Mouse (Mus musculus) cerebellum, adult (tissue): ENCODE data around the gene Smarce1.

Experiments
- ATAC-seq: cut with Nextera tagmentation; 2 replicates; pipeline ENCODE4 v1.9.2; 2017; ENCODE audit warnings: mild to moderate bottlenecking, moderate library complexity, mixed read lengths; ENCODE audit not compliant: insufficient number of reproducible peaks, low FRiP score, low TSS enrichment

The Smarce1 gene

DNA sequence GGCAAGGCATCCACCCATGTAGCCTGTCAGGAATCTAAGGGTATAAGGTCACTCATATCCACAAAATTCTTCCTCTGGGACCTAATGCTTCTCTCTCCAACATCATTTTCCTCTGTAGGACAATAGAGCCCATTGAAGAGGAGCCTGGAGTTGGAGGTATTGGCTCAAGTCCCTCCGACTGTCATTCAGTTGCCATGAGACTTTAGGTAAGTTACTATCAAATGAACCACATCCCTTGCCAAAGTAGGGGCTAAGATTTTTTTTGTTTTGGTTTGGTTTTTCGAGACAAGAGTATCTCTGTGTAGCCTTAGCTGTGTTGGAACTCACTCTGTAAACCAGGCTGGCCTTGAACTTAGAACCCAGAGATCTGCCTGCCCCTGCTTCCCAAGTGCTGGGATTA, 59.4 kb downstream of the Smarce1 start:
- ATAC-seq = no peak

DNA sequence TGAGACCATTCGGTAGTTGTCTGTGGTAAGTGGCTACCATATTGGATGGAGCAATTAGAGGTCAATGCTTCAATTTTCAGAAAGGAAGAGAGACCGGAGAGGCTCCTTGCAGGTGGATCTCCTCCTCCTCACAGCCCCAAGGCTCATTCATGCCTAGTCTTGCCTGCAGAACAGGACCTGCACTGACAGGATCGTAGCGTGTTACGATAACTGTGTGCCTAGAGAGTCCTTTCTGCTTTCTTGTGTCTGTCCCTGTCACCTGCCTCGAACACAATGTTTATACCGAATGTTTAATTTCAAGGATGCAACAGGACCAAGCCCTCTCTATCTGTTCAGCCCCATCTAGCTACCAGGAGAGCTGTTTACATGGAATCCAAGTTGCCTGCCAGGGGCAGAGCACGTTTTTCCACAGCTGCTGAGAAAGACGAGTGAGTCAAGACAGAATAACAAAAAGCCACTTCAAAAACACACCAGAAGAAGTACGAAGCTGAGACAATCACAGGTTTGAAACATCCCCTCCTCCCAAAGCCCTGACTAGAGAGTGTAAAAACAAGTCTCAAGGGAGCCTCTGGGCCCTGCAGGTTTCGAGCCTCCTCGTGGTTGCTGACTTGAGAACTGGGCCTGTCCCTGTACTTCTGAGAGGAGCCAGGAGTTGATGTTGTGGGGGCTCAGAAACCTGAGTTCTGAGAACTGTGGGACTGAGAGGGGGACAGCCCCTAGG, 60.1 kb downstream of the Smarce1 start:
- no peak for ATAC-seq

DNA sequence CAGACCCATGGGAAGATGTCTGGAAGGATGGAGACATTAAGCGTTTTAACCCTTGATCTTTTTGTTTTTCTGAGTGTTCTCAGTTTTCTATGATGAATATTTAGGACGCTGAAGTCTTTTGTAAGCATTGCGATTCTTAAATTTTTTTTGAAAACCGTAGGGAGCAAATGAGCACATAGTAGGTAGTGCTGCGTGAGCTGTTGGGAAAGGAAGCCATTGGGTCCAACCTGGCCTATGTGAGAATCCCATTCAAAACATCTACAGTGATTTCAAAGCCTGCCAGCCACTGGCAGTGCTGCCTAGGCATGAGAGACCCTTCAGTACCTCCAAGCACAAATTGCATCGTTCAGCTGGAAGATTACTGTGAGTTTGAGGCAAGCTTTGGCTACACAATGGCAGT, 60.8 kb downstream of the Smarce1 start:
- ATAC-seq = no peak

DNA sequence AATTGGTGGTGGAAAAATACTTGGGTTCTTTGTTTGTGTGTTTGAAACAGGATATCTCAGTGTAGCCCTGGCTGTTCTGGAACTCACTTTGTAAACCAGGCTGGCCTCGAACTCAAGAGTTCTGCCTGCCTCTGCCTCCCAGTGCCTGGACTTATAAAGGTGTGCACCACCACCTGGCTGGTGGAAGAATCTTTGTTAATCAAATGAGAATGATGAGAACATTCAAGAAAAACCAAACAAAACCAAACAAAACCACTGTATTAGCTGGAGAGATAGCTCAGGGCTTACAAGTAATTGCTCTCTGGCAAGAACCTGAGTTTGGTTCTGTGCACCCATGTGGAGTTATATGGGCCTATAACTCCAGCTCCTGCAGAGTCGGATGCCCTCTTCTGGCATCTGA, 61.4 kb downstream of the Smarce1 start:
- no peak for ATAC-seq

DNA sequence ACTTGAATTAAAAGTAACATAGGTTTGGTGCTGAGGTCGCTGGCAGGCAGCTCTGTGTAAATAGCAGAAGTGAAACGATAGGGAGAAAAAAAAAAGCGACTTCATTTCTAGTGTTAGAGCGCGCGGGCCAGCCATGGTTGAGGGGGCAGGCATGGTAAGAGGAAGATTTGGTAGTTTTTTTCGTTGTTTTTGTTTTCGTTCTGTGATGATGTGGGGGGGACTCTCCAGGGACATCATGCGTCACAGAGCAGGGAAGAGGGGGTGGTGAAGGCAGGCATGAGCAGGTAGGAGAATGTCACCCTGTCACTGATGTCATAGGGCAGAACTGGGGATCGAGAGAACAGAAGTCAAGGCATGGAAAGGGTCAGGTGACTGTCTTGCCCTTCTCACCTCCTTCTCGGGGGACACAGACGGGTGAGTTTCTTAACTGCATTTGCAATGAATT, 62.8 kb downstream of the Smarce1 start:
- ATAC-seq = no peak

DNA sequence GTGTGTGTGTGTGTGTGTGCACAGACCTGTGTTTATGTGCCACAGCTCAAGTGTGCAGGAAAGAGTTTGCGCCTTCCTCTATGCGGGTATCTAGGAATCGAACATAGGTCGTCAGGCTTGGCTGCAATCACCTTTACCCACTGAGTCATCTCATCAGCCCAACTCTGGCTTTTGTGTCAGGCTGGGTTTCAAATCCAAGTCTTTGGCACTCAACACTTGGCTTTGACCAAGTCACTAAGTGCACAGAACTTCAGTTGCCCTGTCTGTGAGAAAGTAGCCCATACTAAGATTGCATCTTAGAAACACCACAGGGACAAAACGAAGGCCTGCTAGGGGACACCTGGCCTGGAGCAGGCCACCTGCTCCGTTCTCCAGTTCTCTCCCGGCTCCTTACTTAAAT, 63.2 kb downstream of the Smarce1 start:
- no peak for ATAC-seq

DNA sequence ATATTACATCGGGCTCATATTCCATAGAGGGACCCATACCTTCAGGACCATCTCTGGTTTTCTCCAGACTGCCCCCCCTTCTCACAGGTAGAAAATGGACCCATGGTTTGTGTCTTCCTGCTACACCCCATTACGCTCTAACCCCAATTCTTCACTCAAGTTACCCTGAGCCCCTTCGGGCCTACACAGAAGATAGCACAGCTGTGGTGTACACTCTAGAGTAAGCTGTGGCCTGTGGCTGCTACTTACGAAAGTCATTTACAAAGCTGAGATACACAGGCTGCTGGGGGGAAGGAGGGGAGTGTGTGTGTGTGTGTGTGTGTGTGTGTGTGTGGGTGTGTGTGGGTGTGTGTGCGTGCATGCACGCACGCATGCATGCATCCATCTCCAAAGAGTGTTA, 64.6 kb downstream of the Smarce1 start:
- ATAC-seq = no peak

DNA sequence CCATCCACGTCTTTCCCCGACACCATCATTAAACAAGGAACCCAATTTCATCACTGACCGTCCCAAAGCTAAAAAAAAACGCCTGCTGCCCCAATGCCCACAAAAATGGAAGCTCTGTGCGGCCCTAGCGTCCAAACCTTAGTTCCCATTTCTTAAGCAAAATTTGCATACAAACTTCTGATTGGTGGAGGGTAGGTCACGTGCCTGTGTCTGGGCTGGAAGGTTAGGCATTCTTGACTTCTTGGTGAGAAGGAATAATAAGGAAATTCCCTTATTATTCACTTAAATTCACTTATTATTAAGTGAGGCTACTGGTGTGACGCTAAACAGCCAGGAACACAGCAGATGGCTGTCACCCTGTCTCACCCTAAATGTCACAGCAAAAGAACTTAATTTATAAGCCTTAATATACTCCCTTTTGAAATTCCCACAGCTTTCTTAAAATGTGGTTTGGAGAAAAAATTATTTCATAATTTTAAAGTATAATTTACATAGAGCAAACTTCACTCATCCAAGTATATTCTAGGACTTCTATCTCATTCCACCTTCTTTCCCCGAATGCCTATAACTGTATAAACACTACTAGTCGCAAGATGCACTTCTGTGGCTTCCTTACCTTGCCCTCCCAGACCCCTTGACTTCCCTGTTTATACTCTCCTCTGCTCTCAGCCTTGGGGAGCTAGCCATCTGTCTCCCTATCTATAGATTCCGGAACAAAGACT, 65.6 kb downstream of the Smarce1 start:
- no peak for ATAC-seq

DNA sequence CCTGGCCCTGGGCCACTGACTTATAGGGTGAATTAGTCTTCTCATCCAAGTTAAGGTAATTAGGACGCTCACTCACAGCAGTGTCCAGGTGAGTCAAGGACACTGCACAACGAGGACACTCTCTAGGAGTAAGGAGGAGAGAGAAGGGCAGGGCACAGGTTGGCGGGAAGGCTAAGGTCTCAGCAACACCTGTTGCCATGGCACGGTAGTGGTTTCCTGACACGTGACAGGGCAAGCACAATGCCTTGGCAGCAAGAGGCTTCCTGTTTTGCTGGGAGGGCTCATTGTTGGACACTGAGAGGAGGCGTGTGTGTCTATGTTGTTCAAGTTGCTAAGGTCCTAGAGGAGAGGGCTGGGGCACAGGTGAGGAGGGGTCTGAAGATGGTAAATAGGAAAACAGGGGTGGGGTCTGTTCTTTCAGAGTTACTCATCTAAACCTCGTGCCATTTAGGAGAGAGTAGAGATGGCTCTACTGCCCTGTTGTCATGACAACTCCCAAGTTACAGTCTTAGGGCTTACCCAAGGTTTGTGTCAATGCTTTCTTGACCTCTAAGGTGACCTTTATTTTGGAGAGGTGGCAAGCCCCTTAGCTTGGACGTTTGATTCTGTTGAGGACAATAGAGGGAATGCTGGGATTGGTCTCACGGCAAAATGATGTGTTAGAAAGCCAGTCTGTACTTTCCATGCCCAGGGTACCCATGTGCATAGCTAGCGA, 67.7 kb downstream of the Smarce1 start:
- ATAC-seq = no peak

DNA sequence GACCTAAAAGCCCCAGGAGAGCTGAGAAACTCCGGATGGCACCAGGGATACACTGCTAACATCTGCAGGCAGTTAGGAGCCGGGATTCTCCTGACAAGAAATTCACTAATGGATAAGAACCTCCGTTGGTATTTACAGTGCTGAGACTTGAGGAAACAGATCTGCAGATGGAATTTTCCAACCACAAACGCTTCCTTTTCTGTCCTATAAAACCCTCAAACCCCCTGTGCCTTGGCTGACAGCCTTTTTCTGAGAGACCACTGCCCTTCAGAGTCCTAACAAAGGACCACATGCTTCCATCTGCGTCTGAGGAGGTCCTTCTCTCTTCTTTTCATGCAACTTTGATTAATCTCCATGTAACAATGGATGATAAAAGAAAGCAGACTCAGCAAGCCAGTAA, 69.2 kb downstream of the Smarce1 start:
- ATAC-seq = no peak

DNA sequence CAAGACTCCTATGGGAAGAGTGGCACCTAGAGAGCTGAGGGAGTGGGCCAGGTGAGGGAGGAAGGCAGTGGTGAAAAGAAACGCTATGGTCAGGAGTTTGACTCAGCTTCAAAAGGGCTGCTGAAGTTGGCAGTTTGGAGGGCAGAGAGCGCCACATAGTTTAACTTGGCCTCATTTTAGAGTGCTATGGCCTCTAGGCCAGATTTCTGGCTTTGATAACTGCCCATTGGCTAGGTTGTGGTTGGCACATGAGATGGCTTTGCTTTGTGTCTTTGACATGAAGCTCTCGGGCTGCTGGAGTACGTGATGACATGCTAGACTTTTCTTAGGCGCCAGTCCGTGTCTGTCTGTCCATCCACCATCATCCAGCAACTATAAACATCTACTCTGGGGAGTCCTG, 70.6 kb downstream of the Smarce1 start:
- no peak for ATAC-seq
